Mouse (Mus musculus): ENCODE data around the gene Tbkbp1.

The Tbkbp1 gene

GRCm38 (mm10) chr11:97126645-97127468 is 24.4 kb downstream of the Tbkbp1 start:
- peak; percentile 47 for DNase-seq (ENCODE audit: low spot score)

- no peak for DNase-seq (ENCODE audit: low spot score)
Measured at GRCm38 (mm10) chr11:97124266-97125036, 26.8 kb downstream of the Tbkbp1 start.

GRCm38 (mm10) chr11:97123282-97123890 is 27.9 kb downstream of the Tbkbp1 start:
- no peak for DNase-seq (ENCODE audit: low spot score)

- no peak for DNase-seq (ENCODE audit: low spot score)
Measured at GRCm38 (mm10) chr11:97120641-97121040, 30.7 kb downstream of the Tbkbp1 start.

- DNase-seq (ENCODE audit: low spot score), result no peak
Measured at GRCm38 (mm10) chr11:97120221-97120620, 31.1 kb downstream of the Tbkbp1 start.

- no peak for DNase-seq (ENCODE audit: low spot score)
Measured at GRCm38 (mm10) chr11:97115797-97116196, 35.5 kb downstream of the Tbkbp1 start.

- DNase-seq (ENCODE audit: low spot score), result no peak
Measured at GRCm38 (mm10) chr11:97114671-97115601, 36.4 kb downstream of the Tbkbp1 start, which contains the start of gene Tbx21. Gene Tbx21 (minus strand): TSS chr11:97115331.

GRCm38 (mm10) chr11:97112519-97113125 is 38.7 kb downstream of the Tbkbp1 start:
- DNase-seq (ENCODE audit: low spot score), result no peak

- no peak for DNase-seq (ENCODE audit: low spot score)
Measured at GRCm38 (mm10) chr11:97108976-97109375, 42.3 kb downstream of the Tbkbp1 start.

GRCm38 (mm10) chr11:97104091-97104483 is 47.2 kb downstream of the Tbkbp1 start:
- DNase-seq (ENCODE audit: low spot score), result no peak

- DNase-seq (ENCODE audit: low spot score), result no peak
Measured at GRCm38 (mm10) chr11:97103163-97104090, 47.9 kb downstream of the Tbkbp1 start.

- peak; percentile 49 for DNase-seq (ENCODE audit: low spot score)
Measured at GRCm38 (mm10) chr11:97101722-97102121, 49.6 kb downstream of the Tbkbp1 start.

- no peak for DNase-seq (ENCODE audit: low spot score)
Measured at GRCm38 (mm10) chr11:97098791-97099190, 52.5 kb downstream of the Tbkbp1 start.

- no peak for DNase-seq (ENCODE audit: low spot score)
Measured at GRCm38 (mm10) chr11:97094600-97094999, 56.7 kb downstream of the Tbkbp1 start.

- no peak for DNase-seq (ENCODE audit: low spot score)
Measured at GRCm38 (mm10) chr11:97086365-97086764, 64.9 kb downstream of the Tbkbp1 start.
